Mouse (Mus musculus): ENCODE measurements around the gene Gpank1. TPM values are rescaled to one million over a fixed set of nuclear protein-coding genes. Genes with fewer than 3 reads are reported as not detected.
A peak's percentile ranks its signal among the peaks of the same experiment; 100 is the strongest.

Gpank1 gene
- polyA plus RNA-seq, 1 experiment = 17.4 TPM

DNA sequence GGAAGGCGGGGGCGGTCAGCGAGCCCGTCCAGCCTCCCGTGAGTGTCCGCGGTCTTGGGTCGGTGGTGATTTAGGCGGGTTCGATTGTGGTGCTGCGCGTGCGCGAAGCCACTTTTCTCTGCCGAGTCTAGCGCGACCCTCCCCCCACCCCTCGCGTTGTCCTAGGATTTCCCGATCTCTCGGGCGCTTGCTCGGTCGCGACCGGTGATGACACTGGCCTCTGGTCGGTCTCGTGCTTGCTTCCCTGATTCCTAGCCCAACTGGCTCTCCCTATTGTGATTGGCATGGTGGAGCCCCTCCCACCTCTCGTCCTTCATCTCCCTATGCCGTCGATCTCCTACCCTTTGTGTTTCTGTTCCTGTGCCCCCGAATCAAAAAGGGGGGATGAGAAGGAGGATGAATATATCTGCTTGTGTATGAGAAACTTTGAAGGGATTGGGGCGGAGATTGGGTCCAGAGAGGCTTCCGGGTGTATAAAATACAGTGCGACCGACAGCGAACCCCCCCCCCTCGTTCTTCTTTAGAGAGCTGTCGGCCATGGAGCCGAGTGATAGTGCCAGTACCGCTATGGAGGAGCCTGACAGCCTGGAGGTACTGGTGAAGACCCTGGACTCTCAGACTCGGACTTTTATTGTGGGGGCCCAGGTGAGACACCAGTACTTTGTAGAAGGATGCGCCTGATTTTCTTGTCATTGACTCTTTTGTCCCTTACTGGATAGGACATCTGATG lies 14.5 kb downstream of the Gpank1 start:
- Histone ChIP-seq H3K4me3 (peak overlapping the region; percentile 89), H3K36me3 (ENCODE audit: control insufficient read depth, insufficient read depth) (peaks cover 13% of the 10 kb centered on the region), H3ac (ENCODE audit: control insufficient read depth, insufficient read length) (peak overlapping the region; percentile 94), H3K27me3 (ENCODE audit: control insufficient read depth, insufficient read depth, insufficient read length) (no peaks in the 10 kb centered on the region), H3K79me2 (ENCODE audit: control insufficient read depth, insufficient read depth) (peaks cover 48% of the 10 kb centered on the region), H3K4me2 (ENCODE audit: low read depth) (peak overlapping the region; percentile 81)
- peak; percentile 38 for TF ChIP-seq SRF (IDR thresholded peaks at IDR 0.05; ENCODE audit: control insufficient read depth, insufficient read length, low read depth)
- TF ChIP-seq POLR2A (IDR thresholded peaks at IDR 0.05; ENCODE audit: insufficient read length, low read depth) = peak; percentile 67
- peak; percentile 81 for TF ChIP-seq POLR2AphosphoS2 (IDR thresholded peaks at IDR 0.05; ENCODE audit: insufficient read length, low read depth)
- TF ChIP-seq CEBPB (IDR thresholded peaks at IDR 0.05; ENCODE audit: insufficient read depth, poor library complexity, severe bottlenecking) = no peak
- TF ChIP-seq TCF12 (IDR thresholded peaks at IDR 0.05; ENCODE audit: insufficient read depth, poor library complexity, severe bottlenecking) = no peak

GRCm38 (mm10) chr17:35139269-35139668 lies 18.0 kb downstream of the Gpank1 start:
- H3K4me3 ChIP-seq = no peak overlapping the region
- TF ChIP-seq TCF12 (IDR thresholded peaks at IDR 0.05; ENCODE audit: insufficient read depth, poor library complexity, severe bottlenecking) (no peak), CEBPB (IDR thresholded peaks at IDR 0.05; ENCODE audit: insufficient read depth, poor library complexity, severe bottlenecking) (no peak)
- peaks cover 18% of the 10 kb centered on the region for H3K36me3 ChIP-seq (ENCODE audit: control insufficient read depth, insufficient read depth)
- no peak overlapping the region for H3ac ChIP-seq (ENCODE audit: control insufficient read depth, insufficient read length)
- H3K4me2 ChIP-seq (ENCODE audit: low read depth) = no peak overlapping the region
- H3K79me2 ChIP-seq (ENCODE audit: control insufficient read depth, insufficient read depth) = peaks cover 48% of the 10 kb centered on the region
- H3K27me3 ChIP-seq (ENCODE audit: control insufficient read depth, insufficient read depth, insufficient read length) = no peaks in the 10 kb centered on the region

DNA sequence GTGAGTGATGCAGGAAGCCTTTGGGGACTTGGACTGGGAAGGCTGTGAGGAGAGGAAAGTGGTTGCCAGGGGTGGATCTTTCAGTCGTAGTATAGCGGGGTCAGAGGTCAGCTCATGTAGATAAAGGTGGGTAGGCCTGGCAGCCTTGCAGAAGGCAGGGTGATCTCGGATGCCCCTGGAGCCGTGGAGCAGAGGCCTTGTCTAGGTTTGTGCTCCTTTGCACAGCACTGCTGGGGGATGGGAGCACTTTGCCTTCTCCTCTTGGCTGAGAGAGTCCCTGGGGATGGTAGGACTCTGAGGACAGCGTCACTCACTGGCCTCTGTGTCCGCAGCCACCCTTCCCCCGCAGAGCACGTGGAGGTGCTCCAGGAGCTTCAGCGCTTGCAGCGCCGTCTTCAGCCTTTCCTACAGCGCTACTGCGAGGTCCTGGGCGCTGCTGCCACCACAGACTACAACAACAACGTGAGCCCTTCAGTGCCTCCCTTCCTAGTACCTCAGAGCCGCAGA lies 19.3 kb downstream of the Gpank1 start:
- H3K36me3 ChIP-seq (ENCODE audit: control insufficient read depth, insufficient read depth) = peaks cover 25% of the 10 kb centered on the region
- no peak for TF ChIP-seq USF1 (IDR thresholded peaks at IDR 0.05; ENCODE audit: low read depth)
- no peak for TF ChIP-seq E2F4 (IDR thresholded peaks at IDR 0.05; ENCODE audit: insufficient read depth)
- TF ChIP-seq TCF12 (IDR thresholded peaks at IDR 0.05; ENCODE audit: insufficient read depth, poor library complexity, severe bottlenecking) = no peak
- H3K27me3 ChIP-seq (ENCODE audit: control insufficient read depth, insufficient read depth, insufficient read length) = no peaks in the 10 kb centered on the region
- H3ac ChIP-seq (ENCODE audit: control insufficient read depth, insufficient read length) = no peak overlapping the region
- no peak overlapping the region for H3K4me3 ChIP-seq
- no peak overlapping the region for H3K4me2 ChIP-seq (ENCODE audit: low read depth)
- peaks cover 45% of the 10 kb centered on the region for H3K79me2 ChIP-seq (ENCODE audit: control insufficient read depth, insufficient read depth)

- no peaks in the 10 kb centered on the region for H3K27me3 ChIP-seq (ENCODE audit: control insufficient read depth, insufficient read depth, insufficient read length)
Measured at GRCm38 (mm10) chr17:35141971-35142370, 20.7 kb downstream of the Gpank1 start.

GRCm38 (mm10) chr17:35146139-35146538 lies 24.9 kb downstream of the Gpank1 start:
- Histone ChIP-seq H3K4me3 (no peak overlapping the region), H3K4me2 (ENCODE audit: low read depth) (no peak overlapping the region), H3K36me3 (ENCODE audit: control insufficient read depth, insufficient read depth) (peaks cover 44% of the 10 kb centered on the region), H3K79me2 (ENCODE audit: control insufficient read depth, insufficient read depth) (no peaks in the 10 kb centered on the region), H3K27me3 (ENCODE audit: control insufficient read depth, insufficient read depth, insufficient read length) (no peaks in the 10 kb centered on the region), H3ac (ENCODE audit: control insufficient read depth, insufficient read length) (no peak overlapping the region)
- TF ChIP-seq POLR2AphosphoS2 (IDR thresholded peaks at IDR 0.05; ENCODE audit: insufficient read length, low read depth) (peak; percentile 76), SRF (IDR thresholded peaks at IDR 0.05; ENCODE audit: control insufficient read depth, insufficient read length, low read depth) (no peak)

More at GRCm38 (mm10) chr17:35141971-35142370, 20.7 kb downstream of the Gpank1 start:
- Histone ChIP-seq H3K4me3 (no peak overlapping the region), H3ac (ENCODE audit: control insufficient read depth, insufficient read length) (no peak overlapping the region), H3K79me2 (ENCODE audit: control insufficient read depth, insufficient read depth) (peaks cover 31% of the 10 kb centered on the region), H3K4me2 (ENCODE audit: low read depth) (no peak overlapping the region), H3K36me3 (ENCODE audit: control insufficient read depth, insufficient read depth) (peaks cover 27% of the 10 kb centered on the region)
- TF ChIP-seq SRF (IDR thresholded peaks at IDR 0.05; ENCODE audit: control insufficient read depth, insufficient read length, low read depth) = no peak
- TF ChIP-seq E2F4 (IDR thresholded peaks at IDR 0.05; ENCODE audit: insufficient read depth) = no peak
- no peak for TF ChIP-seq REST (IDR thresholded peaks at IDR 0.05; ENCODE audit: insufficient read depth, insufficient read length)
- no peak for TF ChIP-seq TCF12 (IDR thresholded peaks at IDR 0.05; ENCODE audit: insufficient read depth, poor library complexity, severe bottlenecking)
- no peak for TF ChIP-seq MAX (IDR thresholded peaks at IDR 0.05; ENCODE audit: low read depth)
- TF ChIP-seq CEBPB (IDR thresholded peaks at IDR 0.05; ENCODE audit: insufficient read depth, poor library complexity, severe bottlenecking) = no peak
- no peak for TF ChIP-seq USF1 (IDR thresholded peaks at IDR 0.05; ENCODE audit: low read depth)
- no peak for TF ChIP-seq MYOG (IDR thresholded peaks at IDR 0.05; ENCODE audit: control insufficient read depth in 1 of 3, insufficient read depth in 1 of 3, insufficient read length in 2 of 3, low read depth in 2 of 3)
- no peak for TF ChIP-seq POLR2A (IDR thresholded peaks at IDR 0.05; ENCODE audit: insufficient read length, low read depth)

DNA sequence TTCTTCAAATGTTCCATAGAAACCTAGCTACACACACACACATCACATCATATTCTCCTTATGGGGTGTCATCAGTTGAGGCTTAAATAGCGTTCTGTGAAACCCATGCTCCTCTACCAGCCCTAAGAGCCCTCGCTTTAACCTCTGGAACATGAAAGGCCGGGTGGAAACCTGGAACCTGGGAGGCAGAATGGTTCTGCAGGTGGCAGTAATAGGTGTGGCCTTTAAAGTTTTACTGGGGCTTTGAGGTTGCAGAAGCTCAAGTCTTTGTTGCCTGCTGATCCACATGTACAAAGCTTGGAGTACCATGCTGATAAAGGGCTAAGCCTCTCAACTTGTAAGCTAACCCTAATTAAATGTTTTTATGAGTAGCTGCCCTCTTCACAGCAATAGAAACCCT lies 26.1 kb downstream of the Gpank1 start:
- Histone ChIP-seq H3K36me3 (ENCODE audit: control insufficient read depth, insufficient read depth) (peaks cover 38% of the 10 kb centered on the region), H3K27me3 (ENCODE audit: control insufficient read depth, insufficient read depth, insufficient read length) (no peaks in the 10 kb centered on the region), H3K4me2 (ENCODE audit: low read depth) (no peak overlapping the region), H3ac (ENCODE audit: control insufficient read depth, insufficient read length) (no peak overlapping the region), H3K79me2 (ENCODE audit: control insufficient read depth, insufficient read depth) (no peaks in the 10 kb centered on the region), H3K4me3 (no peak overlapping the region)
- TF ChIP-seq E2F4 (IDR thresholded peaks at IDR 0.05; ENCODE audit: insufficient read depth) (no peak), REST (IDR thresholded peaks at IDR 0.05; ENCODE audit: insufficient read depth, insufficient read length) (no peak), POLR2AphosphoS2 (IDR thresholded peaks at IDR 0.05; ENCODE audit: insufficient read length, low read depth) (peak; percentile 13), POLR2A (IDR thresholded peaks at IDR 0.05; ENCODE audit: insufficient read length, low read depth) (no peak)

Data from myocyte (in vitro differentiated cells).